8 mouse cellular contexts compared by ENCODE assay signal in the genomic region with DNA sequence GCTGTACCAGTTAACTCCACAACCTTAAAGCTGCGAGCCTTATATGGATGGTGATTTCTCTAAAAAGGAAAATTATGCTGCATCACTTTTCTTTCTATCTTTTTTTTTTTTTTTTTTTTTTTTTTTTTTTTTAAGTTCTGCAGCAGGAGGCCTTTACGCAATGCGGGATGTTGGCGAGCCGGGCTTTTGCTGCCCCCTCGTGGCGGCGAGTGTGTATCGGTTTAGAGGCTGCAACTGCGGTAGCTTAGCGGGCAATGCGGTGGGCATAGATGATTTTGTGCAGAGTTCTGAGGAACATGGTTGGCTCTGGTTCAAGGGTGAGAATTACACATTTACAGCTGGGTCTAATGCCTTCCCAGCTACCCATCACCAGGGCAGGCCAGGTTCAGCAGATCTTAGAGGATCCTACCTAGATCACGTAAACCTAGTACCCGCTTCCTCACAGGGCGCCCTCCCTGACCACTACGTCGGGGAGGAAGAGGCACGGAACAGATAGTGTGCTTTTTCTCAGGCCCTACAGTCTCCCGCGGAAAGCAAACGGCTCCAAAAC. TPM values are rescaled to one million over a fixed set of nuclear protein-coding genes. Genes with fewer than 3 reads are reported as not detected.
A peak's percentile ranks its signal among the peaks of the same experiment; 100 is the strongest.
DNase-seq lines count a peak whose midpoint lies in the region; ATAC-seq and TF ChIP-seq lines count a peak whose summit lies in the region.

No protein-coding gene starts in this region.

- H3K27ac ChIP-seq in forebrain, embryonic 16.5 days (ENCODE audit: low read length), result no peak overlapping the region
- H3K27ac ChIP-seq in lung, embryonic 14.5 days (ENCODE audit: low read depth), result no peak overlapping the region

- 22% methylated on average over 21 of the region's 21 CpGs for WGBS in forebrain, embryonic 16.5 days
- WGBS in lung, embryonic 14.5 days, result 23% methylated on average over 21 of the region's 21 CpGs

- TF ChIP-seq CTCF in G1E (IDR thresholded peaks at IDR 0.05; ENCODE audit: low read depth, low read length), result 0 out of 2 replicates have a peak, but pooled peaks have one; percentile 32
- TF ChIP-seq CTCF in lung, embryonic 14.5 days (IDR thresholded peaks at IDR 0.05; ENCODE audit: low read depth), result peak; percentile 87

- H3K4me1 ChIP-seq in G1E (ENCODE audit: insufficient read depth, low read depth, low read length), result no peaks in the 10 kb centered on the region
- H3K4me1 ChIP-seq in forebrain, embryonic 16.5 days (replicated peaks; ENCODE audit: control insufficient read depth, insufficient read depth, low read length), result peaks cover 6% of the 10 kb centered on the region; the same call in 1 of the 2 replicates
- H3K4me1 ChIP-seq in lung, embryonic 14.5 days (ENCODE audit: insufficient read depth), result no peaks in the 10 kb centered on the region

- H3K4me2 ChIP-seq in forebrain, embryonic 16.5 days (ENCODE audit: low read length), result no peak overlapping the region
- no peak overlapping the region for H3K4me2 ChIP-seq in lung, embryonic 14.5 days

- ATAC-seq in G1E (ENCODE audit: extremely low read depth, insufficient number of reproducible peaks, low FRiP score, poor library complexity, severe bottlenecking), result peak; percentile 37; the same call in 1 of the 2 replicates
- ATAC-seq in forebrain, embryonic 16.5 days, result peak; percentile 90
- peak; percentile 78 for ATAC-seq in lung, embryonic 14.5 days (ENCODE audit: insufficient read depth)
- ATAC-seq in neutrophil, adult 5-6 weeks (ENCODE audit: extremely low read depth, insufficient number of reproducible peaks, low FRiP score, poor library complexity, severe bottlenecking), result peak; percentile 90

- H3K4me3 ChIP-seq in G1E (ENCODE audit: low read depth, low read length), result no peak overlapping the region
- H3K4me3 ChIP-seq in forebrain, embryonic 16.5 days (replicated peaks; ENCODE audit: low read length), result no peak overlapping the region
- H3K4me3 ChIP-seq in lung, embryonic 14.5 days (ENCODE audit: low read depth, low read length), result no peak overlapping the region

- intact Hi-C loops in heart, postnatal 25 days (cut with DNase I), result loop anchor here (2.0 to 10.0 kb wide), 3 partner anchors 222 to 754 kb away; no protein-coding TSS in a partner anchor

- H3K9ac ChIP-seq in forebrain, embryonic 16.5 days (replicated peaks; ENCODE audit: low read depth, low read length), result no peak overlapping the region
- no peak overlapping the region for H3K9ac ChIP-seq in lung, embryonic 14.5 days

- H3K36me3 ChIP-seq in G1E (replicated peaks), result no peaks in the 10 kb centered on the region
- H3K36me3 ChIP-seq in forebrain, embryonic 16.5 days (ENCODE audit: control insufficient read depth, insufficient read depth), result no peaks in the 10 kb centered on the region
- no peaks in the 10 kb centered on the region for H3K36me3 ChIP-seq in lung, embryonic 14.5 days (ENCODE audit: insufficient read depth)

- DNase-seq in G1E (ENCODE audit: low spot score), result peak; percentile 16
- DNase-seq in cerebellum, adult 18-20 months, result peak; percentile 81 to 89
- peak; percentile 58 for DNase-seq in heart, postnatal 25 days (ENCODE audit: low spot score)
- peak; percentile 76 to 92 for DNase-seq in layer of hippocampus, adult 18-20 months (ENCODE audit: low spot score in 2 of 2)
- DNase-seq in lung, embryonic 14.5 days, result peak; percentile 94
- DNase-seq in testis, postnatal 14 days (ENCODE audit: low spot score), result peak; percentile 78

- peaks cover 7% of the 10 kb centered on the region for H3K27me3 ChIP-seq in G1E (ENCODE audit: insufficient read depth, low read length)
- H3K27me3 ChIP-seq in forebrain, embryonic 16.5 days (replicated peaks; ENCODE audit: control insufficient read depth, insufficient read depth, low read length), result 0 out of 2 replicates have a peak, but pooled peaks cover 4% of the 10 kb centered on the region
- H3K27me3 ChIP-seq in lung, embryonic 14.5 days (ENCODE audit: insufficient read depth, low read length), result no peaks in the 10 kb centered on the region

- no peaks in the 10 kb centered on the region for H3K9me3 ChIP-seq in G1E (replicated peaks)
- H3K9me3 ChIP-seq in forebrain, embryonic 16.5 days (ENCODE audit: control insufficient read depth, low read length), result no peaks in the 10 kb centered on the region
- no peaks in the 10 kb centered on the region for H3K9me3 ChIP-seq in lung, embryonic 14.5 days (ENCODE audit: low read depth, low read length)

RNA-seq across cellular contexts. Expression of a gene that starts 40.1 kb away (rescaled TPM):
- total RNA-seq in G1E (2014; fragmentation: Nextera tagmentation) (not detected in 2 replicates), G1E (2017) (0.52 TPM in 1 of 2 replicates, not detected in the other)
- polyA plus RNA-seq in G1E (2012), result not detected in 2 replicates
- not detected in 2 replicates for polyA plus RNA-seq in forebrain, embryonic 16.5 days (2015; fragmentation: Nextera tagmentation; extraction: Ambion mirVana)
- not detected for total RNA-seq in heart, postnatal 25 days (2021)
- total RNA-seq in layer of hippocampus, adult 18-20 months (2021), result not detected
- polyA plus RNA-seq in lung, embryonic 14.5 days (2014; fragmentation: Nextera tagmentation; extraction: Ambion mirVana), result not detected in 2 replicates
- total RNA-seq in neutrophil, adult 5-6 weeks (2017), result not detected in 2 replicates

Comparison
In these comparisons a context has a peak if more than half of its experiments do, and no peak if none do; other contexts are left out.
1. ATAC-seq: peak in every context shown above with its lines; median percentile 90 in forebrain, embryonic 16.5 days; 90 in neutrophil, adult 5-6 weeks; 78 in lung, embryonic 14.5 days; 37 in G1E.
2. DNase-seq: peak in every context shown above with its lines; median percentile 94 in lung, embryonic 14.5 days; 85 in cerebellum, adult 18-20 months; 84 in layer of hippocampus, adult 18-20 months; 78 in testis, postnatal 14 days; 58 in heart, postnatal 25 days; 16 in G1E.